Mouse (Mus musculus) T-cell, adult 2 months (primary cell): ENCODE results near the gene Lamc1.

Experiments
- DNase-seq: peaks from one replicate; pipeline ENCODE4 v3.0.0; 2022; ENCODE audit warnings: low spot score

Gene Lamc1

DNA sequence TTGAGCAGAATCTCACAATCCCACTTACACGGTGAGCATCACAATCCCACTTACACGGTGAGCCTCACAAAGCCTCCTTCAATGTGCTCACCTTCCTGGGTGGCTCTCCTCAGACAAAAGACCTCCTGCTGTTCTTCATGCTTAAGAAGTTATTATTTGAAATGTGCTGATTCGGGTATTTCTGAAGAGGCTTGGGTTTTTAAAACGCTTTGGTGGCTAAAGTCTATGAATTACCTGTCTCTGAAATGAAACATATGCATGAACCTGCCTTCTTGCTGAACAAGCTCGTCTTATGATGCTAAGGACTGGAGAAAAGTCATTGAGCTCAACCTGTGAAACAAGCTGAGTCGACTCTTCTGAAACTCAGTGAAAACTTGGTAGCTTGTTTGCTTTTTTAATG lies 36.6 kb downstream of the Lamc1 start:
- no peak for DNase-seq

- DNase-seq = no peak
These were observed 39.7 kb downstream of the Lamc1 start for GRCm38 (mm10) chr1:153292892-153293291.

- DNase-seq = no peak
These were observed 40.4 kb downstream of the Lamc1 start for GRCm38 (mm10) chr1:153292202-153292601.

GRCm38 (mm10) chr1:153291416-153291815 lies 41.2 kb downstream of the Lamc1 start:
- DNase-seq = no peak

DNA sequence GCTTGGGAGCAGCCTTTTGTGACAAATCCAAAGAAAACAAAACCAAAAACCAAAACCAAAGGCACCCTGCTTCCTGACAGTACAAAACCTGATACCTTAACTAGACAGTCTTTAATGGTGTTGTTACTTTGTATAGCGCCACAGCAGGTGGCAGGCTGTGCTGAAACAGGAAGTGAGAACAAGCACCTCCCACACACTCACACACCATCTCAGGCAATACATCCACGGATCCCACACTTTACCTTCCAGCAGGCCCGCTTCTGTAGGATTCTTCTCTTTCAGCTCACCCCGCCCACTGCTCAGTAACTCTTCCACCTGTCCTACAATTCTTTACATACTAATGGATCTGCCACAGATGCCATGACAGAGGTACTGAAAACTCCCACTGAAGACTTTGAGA lies 44.6 kb downstream of the Lamc1 start:
- peak; percentile 19 for DNase-seq

DNA sequence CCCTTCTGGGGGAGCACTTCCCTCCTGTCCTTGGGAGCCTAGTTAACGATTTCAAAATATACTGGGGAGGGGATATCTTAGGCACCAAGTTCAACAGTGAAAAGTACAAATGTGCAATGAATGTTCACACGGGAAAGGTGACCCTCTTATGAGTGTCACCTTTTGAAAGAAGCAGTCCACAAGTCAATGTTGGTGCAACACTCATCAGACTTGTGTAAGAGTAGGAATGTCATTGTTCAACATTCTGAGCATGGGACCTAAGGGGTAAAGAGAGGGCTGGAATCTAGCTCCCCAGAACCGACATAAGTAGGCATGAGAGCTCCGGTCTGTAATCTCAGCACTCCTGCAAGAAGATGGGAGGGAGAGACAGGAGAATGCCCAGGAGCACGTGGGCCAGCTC lies 45.1 kb downstream of the Lamc1 start:
- no peak for DNase-seq

- no peak for DNase-seq
These were observed 46.4 kb downstream of the Lamc1 start for GRCm38 (mm10) chr1:153286216-153286615.

DNA sequence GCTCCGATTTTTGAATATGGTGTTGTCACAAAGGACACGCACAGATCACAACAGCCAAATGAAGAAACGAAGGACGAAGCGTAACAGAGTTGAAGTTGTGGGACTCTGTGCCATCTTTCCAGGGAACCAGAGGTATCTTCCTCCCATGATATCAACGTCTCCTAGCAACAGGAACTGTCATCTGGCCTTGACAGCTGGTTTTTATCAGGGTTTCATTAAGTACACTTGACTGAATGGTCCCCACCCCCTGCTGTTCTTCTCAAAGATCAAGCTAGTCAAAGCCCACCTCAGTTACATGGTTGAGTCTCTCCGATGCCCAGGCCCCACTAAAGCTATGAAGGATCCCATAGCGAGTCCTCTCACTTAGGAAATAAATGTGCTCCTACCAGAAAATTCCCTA lies 47.4 kb downstream of the Lamc1 start:
- no peak for DNase-seq

DNA sequence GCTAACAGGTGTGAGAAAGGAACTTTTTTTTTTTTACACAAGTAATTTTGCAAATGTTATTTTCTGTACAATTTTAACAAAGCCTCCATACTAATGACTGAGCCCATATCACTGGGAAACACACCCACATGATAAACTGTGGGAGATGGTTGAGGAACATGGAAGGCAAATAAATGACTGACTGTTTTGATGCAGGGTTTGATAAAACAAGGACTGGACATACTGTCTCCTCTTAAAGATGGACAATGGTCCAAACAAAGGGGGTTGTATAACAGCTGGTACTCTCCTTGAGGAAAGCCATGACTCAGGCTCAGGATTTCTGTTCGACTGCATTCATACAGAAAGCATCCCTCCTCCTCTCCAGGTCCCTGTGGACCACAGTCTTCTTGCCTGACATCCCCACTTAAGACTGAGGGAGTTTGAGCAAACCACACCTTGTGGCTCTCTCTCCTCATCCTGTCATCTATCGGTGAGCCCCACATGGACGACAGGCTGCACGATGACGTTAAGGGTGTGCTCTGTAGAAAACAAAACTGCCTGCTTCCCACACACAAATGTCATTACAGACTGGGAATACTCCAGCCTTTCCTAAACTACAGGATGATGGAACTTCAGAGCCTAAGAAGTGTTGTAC lies 50.1 kb downstream of the Lamc1 start:
- DNase-seq = no peak

- DNase-seq = no peak
These were observed 51.1 kb downstream of the Lamc1 start for GRCm38 (mm10) chr1:153281483-153281882.

DNA sequence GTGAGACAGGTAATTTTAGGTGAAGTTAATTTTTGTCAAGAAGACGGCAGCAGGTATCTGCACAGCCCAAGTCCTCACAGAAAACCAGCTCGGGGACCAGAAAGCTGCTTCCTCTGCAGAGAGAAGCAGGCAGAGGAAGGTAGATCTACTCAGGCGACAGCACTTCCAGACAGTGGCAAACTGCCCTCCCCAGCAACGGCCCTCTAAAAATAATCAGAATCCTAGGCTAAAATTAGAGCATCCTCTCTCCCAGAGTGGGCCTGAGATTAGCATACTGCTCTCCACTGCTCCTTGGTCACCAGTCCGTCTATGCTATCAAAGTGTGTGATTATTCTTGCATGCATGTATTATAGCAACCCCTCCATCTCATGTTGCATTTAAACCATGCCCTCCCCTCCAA lies 52.2 kb downstream of the Lamc1 start:
- no peak for DNase-seq

DNA sequence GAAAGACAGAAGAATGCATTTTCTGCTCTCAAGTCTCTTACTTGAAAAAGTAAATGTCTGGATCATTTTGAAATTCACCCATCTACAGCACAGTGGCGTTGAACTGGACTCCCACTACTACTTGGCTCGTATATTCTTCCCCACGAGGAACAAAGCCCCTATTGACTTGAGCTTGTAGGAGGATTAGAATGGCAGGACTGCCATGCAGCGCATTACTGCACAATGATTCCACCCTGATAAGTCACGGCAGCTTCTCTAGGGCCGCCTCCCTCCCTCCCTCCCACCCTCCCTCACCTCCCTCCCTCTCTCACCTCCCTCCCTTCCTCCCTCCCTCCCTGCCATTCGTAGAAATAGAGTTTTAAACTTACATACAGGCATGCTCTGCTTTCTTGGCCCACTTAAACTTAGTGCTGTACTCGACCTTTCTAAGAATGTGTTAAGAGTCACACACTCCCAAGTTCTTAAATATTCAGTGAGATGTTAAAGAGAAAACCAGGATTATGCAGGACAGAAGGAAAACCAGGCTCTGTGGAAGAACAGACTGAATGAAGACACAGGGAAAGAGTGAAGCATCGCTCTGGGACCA lies 54.5 kb downstream of the Lamc1 start:
- no peak for DNase-seq

- no peak for DNase-seq
These were observed 57.1 kb downstream of the Lamc1 start for GRCm38 (mm10) chr1:153275466-153275865.

- no peak for DNase-seq
These were observed 58.0 kb downstream of the Lamc1 start for GRCm38 (mm10) chr1:153274611-153275010.

DNA sequence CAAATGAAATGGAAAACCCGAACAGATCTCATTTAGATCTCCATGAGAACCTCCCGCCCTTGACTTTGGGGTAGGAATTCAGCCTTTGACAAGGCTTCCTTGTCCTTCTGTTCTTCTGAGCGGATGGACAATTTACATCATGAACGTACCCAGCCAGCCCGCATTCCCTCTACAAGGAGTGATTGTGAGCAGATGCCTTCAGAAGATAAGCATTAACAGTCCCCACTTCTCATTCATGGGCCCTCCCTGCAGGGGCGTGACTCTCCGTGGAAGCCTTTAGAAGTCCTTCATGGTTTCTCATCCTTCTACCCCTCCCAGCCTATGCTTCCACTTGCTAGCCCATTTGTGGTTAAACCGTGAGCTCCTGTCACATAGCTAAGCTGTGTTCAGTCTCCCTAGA lies 58.9 kb downstream of the Lamc1 start:
- DNase-seq = no peak

DNA sequence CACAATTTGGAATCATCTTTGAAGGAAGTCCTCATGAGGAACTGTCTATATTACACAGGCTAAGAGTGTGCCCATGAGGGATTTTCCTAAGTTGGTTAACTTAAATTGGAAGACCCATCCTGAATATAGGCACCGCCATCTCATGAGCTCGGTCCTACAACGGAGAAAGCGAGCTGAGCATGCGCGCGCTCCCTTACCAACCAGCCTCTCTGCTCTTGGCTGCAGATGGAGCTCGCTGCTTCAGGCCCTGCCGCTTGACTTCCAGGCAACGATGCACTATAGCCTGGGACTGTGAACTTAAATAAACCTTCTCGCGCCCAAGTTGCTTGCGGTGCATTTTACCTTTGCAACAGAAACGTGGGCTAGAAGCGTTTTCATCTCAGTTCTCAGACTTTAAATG lies 61.8 kb downstream of the Lamc1 start:
- DNase-seq = no peak

DNA sequence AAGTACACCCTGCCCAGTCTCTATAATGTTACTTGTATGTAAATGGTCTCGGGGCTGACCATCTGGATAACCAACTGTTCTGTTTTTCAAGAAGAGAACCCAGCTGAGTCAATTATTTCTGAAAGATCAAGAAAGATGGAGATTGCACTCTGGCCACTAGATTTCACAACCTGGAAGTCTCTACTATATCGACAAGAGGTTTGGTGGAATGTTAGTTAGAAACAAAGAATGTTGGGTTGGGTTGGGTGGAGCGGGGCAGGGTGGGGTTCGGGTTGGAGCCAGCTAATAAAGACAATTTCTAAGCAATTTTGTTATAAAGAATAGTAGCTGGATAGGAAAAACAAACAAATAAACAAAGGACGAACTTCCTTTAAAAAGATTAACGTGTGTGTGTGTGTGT lies 62.9 kb downstream of the Lamc1 start:
- no peak for DNase-seq

- DNase-seq = no peak
These were observed 63.7 kb downstream of the Lamc1 start for GRCm38 (mm10) chr1:153268806-153269309.

DNA sequence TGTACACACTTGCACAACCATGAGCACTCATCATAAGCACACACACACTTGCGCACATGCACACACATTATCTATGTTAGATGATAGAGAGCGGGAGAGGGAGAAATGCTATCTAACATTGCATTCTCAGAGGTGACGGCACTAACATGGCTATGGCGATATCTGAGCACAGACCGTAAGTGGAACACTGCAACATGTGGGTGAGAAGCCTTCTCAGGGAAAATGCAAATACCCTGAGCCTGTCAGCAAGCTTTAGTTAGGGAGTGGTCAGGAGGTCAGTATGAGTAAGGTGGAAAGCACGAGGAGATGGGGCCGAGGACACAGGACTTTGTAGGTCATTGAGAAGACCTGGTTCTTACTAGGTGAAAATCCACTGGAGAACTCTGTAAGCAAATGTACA lies 64.3 kb downstream of the Lamc1 start:
- no peak for DNase-seq

GRCm38 (mm10) chr1:153267730-153268129 lies 64.9 kb downstream of the Lamc1 start:
- no peak for DNase-seq

DNA sequence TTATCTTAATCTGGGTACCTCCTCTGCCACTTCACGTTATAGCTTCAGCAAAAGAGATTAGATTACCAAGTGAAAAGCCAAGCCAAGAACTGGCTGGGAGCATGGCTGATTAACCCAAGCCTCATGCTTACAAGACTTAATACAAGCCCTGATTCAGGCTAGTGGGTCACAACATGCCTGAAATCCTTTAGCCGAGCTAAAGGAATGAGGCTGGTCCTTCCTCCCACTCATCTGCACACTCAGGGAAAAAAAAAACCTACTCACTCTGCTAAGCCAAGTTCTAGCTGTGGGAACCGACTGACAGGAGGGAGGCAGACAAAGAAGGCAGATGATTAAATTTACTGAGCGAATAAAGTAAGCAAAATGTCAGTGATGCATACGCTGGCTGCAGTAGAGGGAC lies 65.7 kb downstream of the Lamc1 start:
- DNase-seq = no peak

DNA sequence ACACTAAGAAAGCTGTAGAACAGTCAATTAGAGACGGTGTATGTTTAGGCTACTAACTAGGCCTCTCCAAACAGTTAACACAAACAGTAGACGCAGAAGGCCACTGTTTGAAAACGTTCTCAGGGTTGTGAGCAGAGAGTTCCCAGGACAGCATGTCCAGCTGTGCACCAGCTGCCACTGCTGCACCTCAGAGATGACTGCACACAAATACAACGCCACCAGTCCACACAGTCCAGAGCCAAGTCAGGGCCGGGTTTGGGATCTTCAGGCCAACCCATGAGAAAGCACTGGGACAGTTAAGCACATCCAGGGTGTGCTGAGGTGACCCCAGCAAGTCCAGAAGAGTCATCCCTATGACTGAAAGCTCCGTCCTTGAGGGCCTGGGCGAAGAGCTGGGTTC lies 67.0 kb downstream of the Lamc1 start:
- DNase-seq = no peak

DNA sequence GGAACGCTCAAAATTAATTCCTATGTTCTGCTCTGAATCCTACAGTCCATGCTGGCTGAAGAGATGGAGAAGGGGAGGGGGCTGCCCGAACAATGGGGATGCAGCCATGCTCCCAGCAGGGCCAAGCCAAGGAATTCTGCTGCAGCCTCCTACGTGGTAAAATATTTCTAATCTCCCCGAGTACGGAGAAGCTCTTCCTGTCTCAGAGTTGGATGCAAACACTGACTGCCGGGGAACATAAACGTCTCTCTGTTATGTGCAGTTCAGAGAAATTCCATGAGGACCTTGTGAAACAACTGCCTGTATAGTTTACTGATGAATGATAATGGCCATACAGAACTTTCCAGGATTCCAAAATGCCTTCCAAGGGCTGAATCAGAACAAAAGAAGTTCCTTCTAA lies 67.5 kb downstream of the Lamc1 start:
- DNase-seq = no peak

- no peak for DNase-seq
These were observed 72.8 kb downstream of the Lamc1 start for GRCm38 (mm10) chr1:153259752-153260300.
